Mouse (Mus musculus): Measurements from ENCODE around the gene Rbm18. TPM values are rescaled to one million over a fixed set of nuclear protein-coding genes. Genes with fewer than 3 reads are reported as not detected.

Gene Rbm18
- polyA plus RNA-seq, 1 experiment: 1.7 TPM

- Histone ChIP-seq H3K9me3 (ENCODE audit: control insufficient read depth, low read length) (peaks cover 3% of the 10 kb centered on the region; the same call in 1 of the 2 replicates), H3K36me3 (ENCODE audit: control insufficient read depth) (no peaks in the 10 kb centered on the region), H3K4me3 (replicated peaks) (no peak overlapping the region), H3K27me3 (ENCODE audit: control insufficient read depth) (peaks cover 69% of the 10 kb centered on the region), H3K4me1 (ENCODE audit: control insufficient read depth) (peaks cover 9% of the 10 kb centered on the region)
- TF ChIP-seq TAL1 (IDR thresholded peaks at IDR 0.05; ENCODE audit: low read length) (no peak), GATA1 (IDR thresholded peaks at IDR 0.05; ENCODE audit: low read length) (no peak)
Observed at GRCm38 (mm10) chr2:36089190-36089589, 47.4 kb downstream of the Rbm18 start.

GRCm38 (mm10) chr2:36085041-36085440 is 51.5 kb downstream of the Rbm18 start:
- Histone ChIP-seq H3K27me3 (ENCODE audit: control insufficient read depth) (peaks cover 28% of the 10 kb centered on the region), H3K4me1 (ENCODE audit: control insufficient read depth) (no peaks in the 10 kb centered on the region), H3K4me3 (replicated peaks) (no peak overlapping the region), H3K36me3 (ENCODE audit: control insufficient read depth) (no peaks in the 10 kb centered on the region), H3K9me3 (ENCODE audit: control insufficient read depth, low read length) (no peaks in the 10 kb centered on the region)
- TF ChIP-seq GATA1 (IDR thresholded peaks at IDR 0.05; ENCODE audit: low read length): no peak
- TF ChIP-seq TAL1 (IDR thresholded peaks at IDR 0.05; ENCODE audit: low read length): no peak

- TF ChIP-seq TAL1 (IDR thresholded peaks at IDR 0.05; ENCODE audit: low read length) (no peak), GATA1 (IDR thresholded peaks at IDR 0.05; ENCODE audit: low read length) (no peak)
- Histone ChIP-seq H3K4me3 (replicated peaks) (no peak overlapping the region), H3K36me3 (ENCODE audit: control insufficient read depth) (no peaks in the 10 kb centered on the region), H3K27me3 (ENCODE audit: control insufficient read depth) (peaks cover 11% of the 10 kb centered on the region), H3K9me3 (ENCODE audit: control insufficient read depth, low read length) (no peaks in the 10 kb centered on the region), H3K4me1 (ENCODE audit: control insufficient read depth) (no peaks in the 10 kb centered on the region)
Observed at GRCm38 (mm10) chr2:36082802-36083580, 53.6 kb downstream of the Rbm18 start.

- TF ChIP-seq TAL1 (IDR thresholded peaks at IDR 0.05; ENCODE audit: low read length): no peak
- TF ChIP-seq GATA1 (IDR thresholded peaks at IDR 0.05; ENCODE audit: low read length): no peak
- no peaks in the 10 kb centered on the region for H3K9me3 ChIP-seq (ENCODE audit: control insufficient read depth, low read length)
- no peaks in the 10 kb centered on the region for H3K4me1 ChIP-seq (ENCODE audit: control insufficient read depth)
- no peaks in the 10 kb centered on the region for H3K36me3 ChIP-seq (ENCODE audit: control insufficient read depth)
- no peak overlapping the region for H3K4me3 ChIP-seq (replicated peaks)
- H3K27me3 ChIP-seq (ENCODE audit: control insufficient read depth): peaks cover 2% of the 10 kb centered on the region; the same call in 1 of the 2 replicates
Observed at GRCm38 (mm10) chr2:36081446-36081845, 55.1 kb downstream of the Rbm18 start.

GRCm38 (mm10) chr2:36077160-36077761 is 59.3 kb downstream of the Rbm18 start:
- H3K9me3 ChIP-seq (ENCODE audit: control insufficient read depth, low read length): no peaks in the 10 kb centered on the region
- no peak overlapping the region for H3K4me3 ChIP-seq (replicated peaks)
- H3K27me3 ChIP-seq (ENCODE audit: control insufficient read depth): peaks cover 2% of the 10 kb centered on the region; the same call in 1 of the 2 replicates
- TF ChIP-seq TAL1 (IDR thresholded peaks at IDR 0.05; ENCODE audit: low read length) (no peak), GATA1 (IDR thresholded peaks at IDR 0.05; ENCODE audit: low read length) (no peak)
- no peaks in the 10 kb centered on the region for H3K36me3 ChIP-seq (ENCODE audit: control insufficient read depth)
- no peaks in the 10 kb centered on the region for H3K4me1 ChIP-seq (ENCODE audit: control insufficient read depth)

GRCm38 (mm10) chr2:36075210-36075609 is 61.4 kb downstream of the Rbm18 start:
- Histone ChIP-seq H3K27me3 (ENCODE audit: control insufficient read depth) (peaks cover 2% of the 10 kb centered on the region; the same call in 1 of the 2 replicates), H3K4me1 (ENCODE audit: control insufficient read depth) (no peaks in the 10 kb centered on the region), H3K4me3 (replicated peaks) (no peak overlapping the region), H3K9me3 (ENCODE audit: control insufficient read depth, low read length) (no peaks in the 10 kb centered on the region), H3K36me3 (ENCODE audit: control insufficient read depth) (no peaks in the 10 kb centered on the region)
- TF ChIP-seq GATA1 (IDR thresholded peaks at IDR 0.05; ENCODE audit: low read length): no peak

- H3K4me3 ChIP-seq (replicated peaks): no peak overlapping the region
- no peaks in the 10 kb centered on the region for H3K9me3 ChIP-seq (ENCODE audit: control insufficient read depth, low read length)
- H3K36me3 ChIP-seq (ENCODE audit: control insufficient read depth): no peaks in the 10 kb centered on the region
- TF ChIP-seq TAL1 (IDR thresholded peaks at IDR 0.05; ENCODE audit: low read length) (no peak), GATA1 (IDR thresholded peaks at IDR 0.05; ENCODE audit: low read length) (no peak)
- peaks cover 2% of the 10 kb centered on the region; the same call in 1 of the 2 replicates for H3K27me3 ChIP-seq (ENCODE audit: control insufficient read depth)
- no peaks in the 10 kb centered on the region for H3K4me1 ChIP-seq (ENCODE audit: control insufficient read depth)
Observed at GRCm38 (mm10) chr2:36073781-36074180, 62.8 kb downstream of the Rbm18 start.

GRCm38 (mm10) chr2:36071660-36072305 is 64.8 kb downstream of the Rbm18 start:
- Histone ChIP-seq H3K36me3 (ENCODE audit: control insufficient read depth) (no peaks in the 10 kb centered on the region), H3K4me1 (ENCODE audit: control insufficient read depth) (no peaks in the 10 kb centered on the region), H3K4me3 (replicated peaks) (no peak overlapping the region), H3K27me3 (ENCODE audit: control insufficient read depth) (no peaks in the 10 kb centered on the region), H3K9me3 (ENCODE audit: control insufficient read depth, low read length) (no peaks in the 10 kb centered on the region)
- no peak for TF ChIP-seq GATA1 (IDR thresholded peaks at IDR 0.05; ENCODE audit: low read length)
- no peak for TF ChIP-seq TAL1 (IDR thresholded peaks at IDR 0.05; ENCODE audit: low read length)

- Histone ChIP-seq H3K4me3 (replicated peaks) (no peak overlapping the region), H3K9me3 (ENCODE audit: control insufficient read depth, low read length) (no peaks in the 10 kb centered on the region), H3K27me3 (ENCODE audit: control insufficient read depth) (no peaks in the 10 kb centered on the region), H3K4me1 (ENCODE audit: control insufficient read depth) (no peaks in the 10 kb centered on the region), H3K36me3 (ENCODE audit: control insufficient read depth) (no peaks in the 10 kb centered on the region)
- TF ChIP-seq TAL1 (IDR thresholded peaks at IDR 0.05; ENCODE audit: low read length): no peak
- no peak for TF ChIP-seq GATA1 (IDR thresholded peaks at IDR 0.05; ENCODE audit: low read length)
Observed at GRCm38 (mm10) chr2:36067132-36067531, 69.4 kb downstream of the Rbm18 start.

Other genes with a start within 250 kb of the Rbm18 start
- 0.01 TPM in 2 replicates for gene Ttll11, start 156.9 kb downstream of the Rbm18 start, polyA plus RNA-seq (2012)
- gene Ndufa8, start 87.4 kb downstream of the Rbm18 start, polyA plus RNA-seq (2012): 6.0 and 7.6 TPM in 2 replicates
- not detected in 2 replicates for gene Morn5, start 87.3 kb downstream of the Rbm18 start, polyA plus RNA-seq (2012)
- gene Lhx6, start 31.4 kb downstream of the Rbm18 start, polyA plus RNA-seq (2012): 0.02 TPM in 1 of 2 replicates, not detected in the other
- 0.26 and 0.36 TPM in 2 replicates for gene Mrrf, start 384 bp downstream of the Rbm18 start, polyA plus RNA-seq (2012)
- gene Ptgs1, start 93.7 kb upstream of the Rbm18 start, polyA plus RNA-seq (2012): 0.09 TPM in 1 of 2 replicates, not detected in the other
- not detected in 2 replicates for gene Olfr338, start 236.7 kb upstream of the Rbm18 start, polyA plus RNA-seq (2012)